Mouse (Mus musculus) layer of hippocampus, adult 9-10 months (tissue): Measurements from ENCODE around the gene Iqgap1.
"Not testable (repeated sequence)": the region's sequence is repeated elsewhere in the genome, so short reads cannot be mapped to it uniquely, and the experiment has no call there.

Source experiments
- DNase-seq: peaks from one replicate; pipeline ENCODE4 v3.0.0; 2022; ENCODE audit warnings: low spot score

Iqgap1 gene

DNA sequence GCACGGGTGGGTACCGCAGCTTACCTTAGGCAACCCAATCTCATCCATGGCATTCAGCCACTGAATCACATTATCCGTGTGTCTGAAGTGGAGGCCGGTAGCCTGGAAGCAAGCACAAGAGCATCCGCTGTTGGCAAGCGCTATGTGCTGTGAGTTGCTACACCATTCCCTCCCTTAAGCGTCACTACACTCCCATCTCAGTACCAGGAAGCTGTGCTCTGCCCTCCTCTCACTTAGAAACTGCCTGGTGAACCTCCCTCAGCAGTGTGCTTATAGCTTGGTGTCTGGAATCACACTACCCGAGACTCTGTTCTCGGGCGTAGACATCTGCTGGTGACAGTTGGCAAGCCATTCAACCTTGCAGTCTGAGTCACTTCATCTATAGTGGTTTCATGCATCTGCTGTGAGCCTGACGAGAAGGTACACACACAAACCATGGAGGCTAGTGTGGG lies 58.9 kb downstream of the Iqgap1 start:
- peak; percentile 41 for DNase-seq

DNA sequence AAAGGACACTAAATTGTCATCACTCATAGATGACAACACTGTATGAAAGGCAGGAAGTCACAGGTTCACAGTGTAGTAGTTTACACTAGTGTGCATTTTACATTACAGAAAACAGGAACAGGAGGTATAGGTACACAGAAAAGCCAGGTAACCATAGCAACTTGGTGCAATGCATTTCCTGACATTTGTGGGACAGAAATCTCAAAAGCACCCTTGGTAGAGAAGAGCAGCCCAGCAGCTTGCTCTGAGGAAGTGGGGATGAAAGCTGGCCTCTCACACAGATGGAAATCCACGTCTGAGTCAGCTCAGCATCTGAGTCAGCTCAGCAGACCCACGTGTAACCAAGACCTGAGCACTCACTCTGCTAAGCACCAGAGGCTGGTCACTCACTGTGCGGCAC lies 59.7 kb downstream of the Iqgap1 start:
- no peak for DNase-seq

DNA sequence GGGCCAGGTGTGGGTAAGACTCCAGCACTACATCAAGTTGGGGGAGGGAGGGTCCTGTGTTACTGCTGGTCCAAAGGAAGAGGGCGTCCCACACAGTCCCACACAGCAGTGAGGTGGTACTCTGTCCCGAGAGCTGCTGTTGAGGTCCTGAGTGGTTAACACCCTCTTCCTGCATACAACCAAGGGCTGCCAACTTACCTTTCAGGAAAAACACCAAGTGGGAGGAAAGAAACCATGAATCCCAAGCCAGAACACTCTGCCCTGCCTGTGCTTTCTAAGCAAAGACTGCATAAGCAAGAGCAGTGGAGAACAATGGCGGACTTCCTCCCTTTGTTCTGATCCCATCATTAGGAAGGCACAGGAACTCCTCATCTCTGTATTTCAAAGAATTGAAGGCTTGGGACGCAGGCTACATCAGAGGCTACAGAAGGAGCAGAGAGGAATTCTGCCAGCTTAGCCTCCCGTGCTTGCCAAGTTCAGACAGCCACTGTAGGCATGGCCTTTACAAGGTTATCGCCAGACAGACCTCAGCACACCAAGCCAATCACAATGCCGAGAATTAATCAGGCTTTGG lies 61.8 kb downstream of the Iqgap1 start:
- DNase-seq: no peak

DNA sequence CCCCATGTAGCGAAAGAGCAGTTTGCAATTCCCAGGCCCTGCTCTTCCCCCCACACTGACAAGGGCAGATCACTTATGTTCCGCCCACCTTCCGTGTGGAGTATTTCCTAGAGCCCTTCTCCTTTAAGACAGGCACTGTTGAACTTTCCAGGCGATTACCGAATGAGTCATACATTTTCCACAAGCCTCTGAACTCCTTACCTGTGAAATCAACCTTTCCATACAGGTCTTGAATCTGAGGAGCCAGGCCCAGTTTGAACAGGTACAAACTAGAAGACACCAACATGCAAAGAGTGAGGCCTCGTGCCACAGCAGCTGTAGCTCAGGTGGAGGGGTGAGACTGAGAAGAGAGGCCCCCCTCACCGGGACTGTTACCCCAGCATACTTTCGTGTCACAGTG lies 63.5 kb downstream of the Iqgap1 start:
- DNase-seq: no peak

DNA sequence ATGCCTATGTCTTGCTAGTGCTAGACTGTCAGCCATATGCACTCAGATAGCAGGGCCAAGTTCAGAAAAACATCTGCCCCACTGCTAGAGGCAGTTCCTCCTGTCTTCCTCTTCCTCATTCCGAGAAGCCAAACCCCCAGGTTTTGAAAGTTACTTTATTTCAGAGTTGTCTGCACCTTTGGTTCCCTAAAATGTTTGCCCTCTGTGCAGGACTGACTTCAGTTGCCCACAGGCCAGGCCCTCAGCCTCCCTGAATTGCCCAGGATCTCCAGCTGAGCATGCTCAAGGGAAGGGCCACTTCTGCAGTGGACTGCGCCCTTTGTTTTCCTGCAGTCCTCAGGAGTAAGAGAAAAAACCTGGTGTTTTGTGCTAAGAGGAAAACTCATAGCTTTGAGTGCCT lies 71.7 kb downstream of the Iqgap1 start:
- no peak for DNase-seq

DNA sequence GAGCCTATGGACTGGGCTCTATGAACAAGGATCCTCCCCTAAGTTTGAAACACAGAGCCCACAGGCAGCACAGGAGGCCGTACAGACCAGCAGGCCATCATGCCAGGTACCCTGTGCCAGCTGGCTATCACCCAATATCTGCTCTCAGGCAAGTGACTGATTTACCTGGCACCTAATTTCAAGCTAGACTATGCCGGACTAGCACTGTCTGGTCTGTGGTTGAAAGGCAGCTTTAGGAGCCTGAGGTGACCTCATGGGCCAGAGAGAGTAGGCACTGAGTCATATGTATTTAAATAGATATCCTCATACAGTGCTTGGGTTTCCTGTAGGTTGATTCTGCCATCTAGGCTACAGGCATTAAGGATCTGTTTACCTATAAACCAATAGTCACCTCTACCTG lies 72.2 kb downstream of the Iqgap1 start:
- DNase-seq: no peak

DNA sequence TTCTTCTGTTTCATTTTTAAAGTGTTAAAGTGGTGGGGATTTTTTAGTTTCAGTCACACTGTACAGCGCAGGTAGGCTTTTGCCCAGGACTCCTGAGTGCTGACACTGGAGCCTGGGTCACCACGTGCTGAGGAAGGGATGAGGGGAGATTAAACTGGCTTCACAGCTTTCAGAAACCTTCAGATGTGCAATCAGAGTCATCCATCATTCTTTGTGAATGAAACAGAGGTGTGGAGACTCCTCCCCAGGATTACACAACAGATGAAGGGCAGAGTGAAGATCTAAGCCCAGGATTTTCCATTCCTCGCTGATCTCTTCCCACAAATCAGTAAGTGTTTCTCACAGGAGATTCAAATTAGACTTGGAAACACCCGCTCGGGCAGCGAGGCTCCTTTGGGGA lies 76.2 kb downstream of the Iqgap1 start:
- DNase-seq: no peak

DNA sequence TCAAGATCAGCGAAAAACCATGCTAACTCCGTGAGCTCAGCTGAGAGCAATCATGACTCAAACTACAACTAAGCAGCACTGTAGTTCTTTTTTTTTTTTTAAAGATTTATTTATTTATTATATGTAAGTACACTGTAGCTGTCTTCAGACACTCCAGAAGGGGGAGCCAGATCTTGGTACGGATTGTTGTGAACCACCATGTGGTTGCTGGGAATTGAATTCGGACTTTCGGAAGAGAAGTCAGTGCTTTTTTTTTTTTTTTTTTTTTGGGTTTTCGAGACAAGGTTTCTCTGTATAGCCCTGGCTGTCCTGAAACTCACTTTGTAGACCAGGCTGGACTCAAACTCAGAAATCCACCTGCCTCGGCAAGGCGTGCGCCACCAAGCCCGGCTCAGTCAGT lies 76.7 kb downstream of the Iqgap1 start:
- not testable (repeated sequence) for DNase-seq

DNA sequence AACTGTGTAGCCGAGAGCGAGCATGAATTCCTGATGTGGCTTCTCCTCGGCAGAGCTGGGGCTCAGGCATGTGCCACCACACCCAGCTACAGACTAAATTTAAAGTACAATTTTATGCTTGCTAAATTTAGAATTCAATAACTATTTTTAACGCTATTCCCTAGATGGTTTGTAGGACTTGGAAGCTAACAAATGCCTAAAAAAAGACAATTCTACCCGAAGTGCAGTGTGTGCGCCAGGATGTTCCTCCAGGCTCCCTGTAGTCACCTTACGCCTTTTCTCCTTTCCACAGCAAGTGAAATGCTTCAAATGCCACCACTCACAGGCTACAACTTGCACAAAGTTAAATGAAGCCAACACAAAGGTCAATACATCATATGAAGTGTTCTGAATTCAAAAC lies 78.4 kb downstream of the Iqgap1 start:
- DNase-seq: no peak

DNA sequence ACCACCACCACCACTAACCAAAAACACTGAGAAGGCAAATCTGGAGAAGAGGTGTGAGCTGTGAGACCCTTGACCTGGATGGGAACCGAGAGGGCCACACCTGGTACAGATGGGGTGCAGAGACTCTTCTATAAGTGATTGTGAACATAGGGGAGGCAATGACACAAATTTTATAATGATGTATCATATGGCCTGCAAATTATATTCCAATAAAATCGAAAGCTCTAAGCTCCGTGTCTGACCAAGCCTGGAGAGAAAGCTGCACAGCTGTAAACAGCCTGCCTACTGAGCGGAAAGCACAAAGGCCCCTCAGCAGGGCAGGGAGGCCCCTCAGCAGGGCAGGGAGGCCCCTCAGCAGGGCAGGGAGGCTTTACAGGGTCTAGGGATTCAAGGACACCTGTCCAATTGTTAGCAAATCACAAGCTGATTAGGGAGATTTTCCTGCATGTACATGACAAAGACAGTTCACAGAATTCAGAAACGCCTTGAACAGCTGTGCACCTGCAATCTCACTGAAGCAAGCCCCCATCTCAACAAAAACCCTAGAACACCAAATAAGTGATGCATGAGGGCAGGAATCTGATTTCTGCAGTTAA lies 79.5 kb downstream of the Iqgap1 start:
- no peak for DNase-seq

DNA sequence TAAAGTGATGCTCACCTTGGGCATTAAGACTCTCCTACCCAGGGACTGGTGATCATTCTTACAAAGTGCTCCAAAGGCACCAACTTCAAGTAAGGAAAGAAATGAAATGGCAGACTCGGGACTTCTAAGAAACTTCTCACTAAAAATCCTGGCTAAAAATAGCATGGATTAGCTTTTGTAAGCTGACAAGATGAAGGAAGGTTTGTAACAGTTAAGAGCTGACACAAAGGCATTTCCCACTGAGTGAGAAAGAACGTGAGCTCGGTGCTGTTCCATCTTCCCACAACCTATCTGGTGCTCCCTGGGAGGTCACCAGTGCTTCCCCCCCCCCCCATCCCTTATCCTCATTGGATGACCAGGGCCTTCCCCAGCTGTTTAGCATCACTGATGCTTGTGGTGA lies 80.0 kb downstream of the Iqgap1 start:
- no peak for DNase-seq

DNA sequence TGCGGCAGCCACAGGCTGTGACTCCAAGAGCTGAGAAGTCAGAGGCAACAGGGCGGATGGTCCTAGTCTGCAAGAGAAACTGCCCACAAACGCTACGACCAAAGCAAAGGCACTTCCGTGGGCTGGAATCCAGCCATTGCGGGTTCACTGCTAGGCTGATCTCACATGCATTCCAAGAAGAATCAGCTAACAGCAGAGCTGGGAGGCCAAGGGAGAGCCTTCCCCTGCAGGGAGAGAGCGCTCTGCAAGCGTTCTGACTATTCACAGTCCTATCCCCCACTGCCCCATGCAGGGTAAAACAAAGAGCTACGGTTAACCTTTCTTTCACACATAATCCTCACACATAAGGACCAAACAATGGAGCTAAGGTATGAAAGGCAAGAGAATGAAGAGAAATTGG lies 80.5 kb downstream of the Iqgap1 start:
- no peak for DNase-seq

DNA sequence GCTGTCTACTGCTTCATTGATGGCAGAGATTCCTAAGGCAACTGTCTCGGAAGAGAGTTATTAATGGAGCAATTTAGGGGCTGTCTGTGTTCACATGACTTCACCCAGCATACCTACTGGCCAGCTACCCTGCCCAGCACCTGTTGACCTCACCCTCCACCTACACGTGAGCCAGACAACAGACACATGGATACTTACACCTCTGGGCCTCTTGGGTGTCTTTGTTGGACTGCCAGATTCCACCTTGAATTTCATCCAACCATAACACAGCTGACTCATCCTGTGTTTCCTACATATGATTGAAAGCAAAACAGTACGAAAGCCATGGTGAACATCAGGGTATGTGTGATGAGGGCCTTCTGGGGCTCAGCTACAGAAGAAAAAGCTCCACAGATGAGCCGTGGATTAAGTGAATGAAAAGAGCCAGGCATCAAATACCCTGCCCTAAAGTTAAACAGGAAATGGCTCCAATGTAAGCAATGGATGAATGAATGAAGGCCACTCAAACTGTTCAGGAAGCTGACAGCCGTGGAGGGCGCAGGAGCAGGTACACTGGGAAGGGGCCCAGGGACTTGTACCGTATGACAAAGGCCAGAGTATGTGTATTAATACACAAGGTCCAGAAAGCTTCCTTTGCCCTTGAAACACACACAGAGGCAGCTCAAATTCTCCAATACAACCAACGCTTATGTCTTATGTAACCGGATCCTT lies 81.7 kb downstream of the Iqgap1 start:
- no peak for DNase-seq

DNA sequence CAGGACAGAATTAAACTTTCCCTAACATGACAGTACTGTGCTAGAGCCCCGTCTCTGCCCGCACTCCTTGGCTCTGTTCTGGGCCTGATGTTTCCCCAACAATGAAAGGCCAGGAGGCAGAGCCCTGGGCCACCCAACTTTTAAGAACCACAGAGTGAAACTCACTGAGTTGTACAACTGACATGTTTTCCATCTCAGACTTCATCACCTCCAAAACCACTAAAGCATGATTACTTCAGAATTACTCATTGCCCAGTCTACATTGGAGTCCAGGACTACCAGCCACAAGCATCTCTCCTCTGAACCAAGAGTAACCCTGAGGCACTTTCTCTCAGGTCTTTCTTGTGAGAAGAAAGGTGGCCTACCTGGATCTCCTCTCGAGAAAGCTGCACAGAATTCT lies 83.1 kb downstream of the Iqgap1 start:
- DNase-seq: no peak

DNA sequence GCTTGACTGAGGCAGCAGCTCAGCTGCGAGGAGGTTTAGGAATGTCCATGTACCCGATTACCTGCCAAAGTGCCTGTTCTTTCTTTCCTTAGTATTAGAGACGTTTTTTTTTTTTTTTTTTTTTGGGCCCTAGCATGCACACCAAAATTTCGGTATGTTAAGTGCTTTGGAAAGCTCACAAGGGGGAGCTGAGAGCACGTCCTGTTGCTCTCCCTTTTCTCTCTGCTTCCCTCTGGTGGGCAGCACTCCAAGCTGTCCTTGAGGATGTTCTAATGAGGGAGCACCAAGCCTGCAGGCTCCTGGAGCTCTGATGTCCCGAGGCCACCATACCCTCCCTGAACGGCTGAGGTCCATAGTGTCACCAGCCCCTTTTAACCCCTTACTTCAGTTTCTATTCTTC lies 84.8 kb downstream of the Iqgap1 start:
- peak; percentile 25 for DNase-seq

DNA sequence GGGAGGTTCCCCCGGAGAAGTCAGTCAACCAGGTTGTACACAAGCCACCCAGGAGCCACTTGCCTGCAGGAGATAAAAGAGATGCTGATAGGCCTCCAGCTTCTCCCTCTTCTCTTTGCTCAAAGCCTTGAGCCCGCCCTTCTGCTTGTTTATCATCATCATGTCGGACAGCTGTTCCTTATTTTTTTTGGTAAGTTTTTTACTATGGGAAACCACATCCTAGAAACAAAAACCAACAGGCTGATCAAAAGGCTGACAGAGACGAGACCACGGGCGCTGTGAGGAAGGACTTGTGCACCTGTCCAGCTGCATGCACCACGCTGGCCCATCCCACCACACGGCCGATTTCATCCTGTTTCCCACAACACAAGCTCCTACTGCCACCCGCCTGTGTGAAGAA lies 89.6 kb downstream of the Iqgap1 start:
- no peak for DNase-seq

DNA sequence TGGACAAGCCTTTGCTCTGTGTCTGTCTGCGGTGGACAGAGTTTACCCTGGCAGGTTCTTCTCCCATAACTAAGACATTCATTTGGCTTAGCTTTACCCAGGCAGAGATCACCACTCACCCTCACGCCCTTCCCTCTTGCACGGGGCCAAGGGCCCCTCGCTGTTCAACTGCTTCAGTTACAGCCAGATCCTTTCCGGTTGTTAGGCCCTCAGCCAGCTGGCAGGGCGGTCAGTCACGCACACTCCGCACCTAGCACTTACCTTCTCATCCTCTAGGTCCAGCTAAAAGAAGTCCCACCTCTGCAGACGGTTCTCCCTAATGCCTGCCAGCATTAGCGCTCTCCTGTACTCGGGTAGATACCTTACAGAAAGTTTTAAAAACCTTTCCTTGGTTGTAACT lies 92.8 kb downstream of the Iqgap1 start:
- DNase-seq: no peak

DNA sequence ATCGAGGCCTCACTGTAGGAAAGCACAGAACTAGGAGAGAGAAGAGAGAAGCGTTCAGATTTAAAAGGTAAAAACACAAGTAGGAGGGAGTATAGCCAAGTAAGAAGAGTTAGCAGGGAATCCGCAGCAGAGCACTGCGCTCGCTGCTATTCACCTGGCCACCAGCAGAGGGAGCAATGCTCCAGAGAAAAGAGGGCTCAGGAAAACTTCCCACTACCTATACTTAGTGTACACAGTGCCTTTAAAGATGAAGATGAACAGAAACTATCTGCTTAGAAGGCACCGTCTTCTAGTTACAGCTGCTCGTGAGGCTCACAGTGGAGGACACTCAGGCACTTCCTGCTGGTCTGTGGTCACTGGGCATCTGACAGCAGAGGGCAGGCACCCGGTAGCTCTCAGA lies 96.1 kb downstream of the Iqgap1 start:
- DNase-seq: peak; percentile 61

DNA sequence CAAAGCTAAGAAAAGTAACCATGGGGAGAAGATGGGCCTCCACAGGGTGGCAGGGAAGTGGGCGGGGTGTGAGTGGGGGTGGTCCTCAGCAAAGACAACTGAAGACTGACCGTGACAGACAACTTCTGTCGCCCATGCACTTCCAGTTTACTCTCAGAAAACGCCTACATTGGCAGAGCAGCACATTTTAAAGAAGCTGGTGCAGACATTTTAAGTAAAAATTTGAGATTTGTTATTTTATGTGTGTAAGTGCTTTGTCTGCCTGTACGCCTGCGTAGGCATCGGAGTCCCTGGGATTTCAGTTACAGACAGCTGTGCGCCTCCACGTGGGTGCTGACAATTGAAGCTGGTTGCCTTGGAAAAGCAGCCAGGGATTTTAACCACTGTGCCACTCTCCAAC lies 104.7 kb downstream of the Iqgap1 start:
- no peak for DNase-seq

DNA sequence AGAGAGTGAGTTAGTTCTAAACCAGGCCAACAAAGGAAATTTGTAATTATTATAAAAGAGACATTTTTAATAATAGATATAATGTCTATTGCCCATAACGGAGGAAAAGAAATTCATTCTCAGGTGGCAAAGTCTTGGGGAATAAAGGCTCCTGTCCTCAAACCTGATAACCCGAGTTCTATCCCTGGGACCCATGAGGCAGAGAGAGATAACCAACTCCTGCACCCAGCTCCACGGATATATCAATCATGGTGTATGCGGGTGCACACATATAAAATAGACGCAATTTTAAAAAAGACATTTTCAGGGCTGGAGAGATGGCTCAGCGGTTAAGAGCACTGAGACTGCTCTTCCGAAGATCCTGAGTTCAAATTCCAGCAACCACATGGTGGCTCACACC lies 106.2 kb downstream of the Iqgap1 start:
- no peak for DNase-seq

DNA sequence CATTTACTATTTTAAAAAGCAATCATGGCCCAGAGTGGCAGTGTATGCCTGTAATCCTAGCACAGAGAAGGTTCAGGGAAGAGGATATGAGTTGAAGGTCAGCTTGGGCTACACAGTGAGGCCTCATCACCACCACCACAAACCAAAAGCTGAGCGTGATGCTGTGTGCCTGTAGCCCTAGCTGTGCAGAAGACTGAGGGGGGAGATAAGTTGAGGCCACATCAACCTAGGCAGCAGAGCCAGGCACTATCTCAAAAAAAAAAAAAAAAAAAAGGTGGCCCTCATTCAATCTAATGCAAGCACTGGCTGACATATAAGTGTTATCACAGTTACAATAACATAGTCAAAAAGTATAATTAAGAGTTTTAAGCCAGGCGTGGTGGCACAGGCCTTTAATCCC lies 106.7 kb downstream of the Iqgap1 start:
- no peak for DNase-seq

DNA sequence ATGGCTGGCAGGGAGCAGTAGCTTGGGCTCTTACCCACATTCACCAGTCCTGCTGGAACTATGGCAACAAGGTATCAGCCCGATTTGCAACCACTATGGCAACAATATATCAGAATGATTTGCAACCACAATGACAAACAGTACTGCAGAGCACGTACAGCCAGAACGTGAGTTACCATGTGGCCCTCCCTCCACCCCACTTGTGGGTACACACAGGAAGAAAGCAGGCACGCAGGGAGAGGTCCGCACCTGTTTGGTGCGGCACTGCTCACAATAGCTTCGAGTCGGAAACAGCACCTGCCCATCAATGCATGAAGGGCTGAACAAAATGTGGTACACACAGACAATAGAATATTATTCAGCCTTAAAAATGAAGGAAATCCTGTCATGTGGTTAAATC lies 107.3 kb downstream of the Iqgap1 start:
- DNase-seq: no peak

DNA sequence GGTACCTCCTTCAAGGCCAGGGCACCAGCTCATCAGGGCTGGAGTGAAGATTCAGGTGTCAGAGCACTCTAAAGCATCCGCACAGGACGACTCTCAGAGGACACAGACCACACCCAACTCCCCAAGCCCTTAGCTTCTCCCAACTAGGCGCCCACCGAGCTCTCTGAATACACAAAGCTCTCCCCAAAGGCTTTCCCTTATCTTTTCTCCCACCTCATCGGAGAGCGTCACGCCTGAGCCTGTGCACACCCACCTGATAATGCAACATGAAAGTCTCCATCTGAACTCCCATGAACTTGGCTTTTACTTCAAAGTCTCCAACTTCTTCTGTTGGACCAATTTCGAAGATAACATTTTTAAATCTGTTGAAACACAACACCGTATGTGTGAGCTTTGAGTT lies 109.0 kb downstream of the Iqgap1 start:
- no peak for DNase-seq

DNA sequence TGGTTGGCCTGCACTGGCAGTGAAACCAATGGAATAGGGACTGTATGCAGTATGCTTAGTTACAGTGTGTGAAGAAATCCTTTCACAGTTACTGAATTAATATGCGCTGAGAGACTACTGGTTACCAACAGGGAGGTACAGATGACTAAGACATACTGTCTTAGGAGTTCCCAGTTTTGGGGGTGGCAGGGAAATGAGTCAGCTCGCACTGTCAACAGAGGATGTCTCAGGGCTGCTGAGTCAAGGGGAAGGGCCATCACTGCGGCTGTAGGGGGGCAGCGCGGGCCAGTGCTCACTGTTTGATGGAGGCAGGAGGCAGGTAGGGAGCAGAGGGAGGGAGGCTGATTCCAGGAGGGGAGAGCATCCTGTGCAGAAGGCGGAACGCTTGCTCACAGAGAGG lies 110.5 kb downstream of the Iqgap1 start:
- no peak for DNase-seq
